Mouse (Mus musculus) monocyte, adult 2 months (primary cell): Measurements from ENCODE around the gene Arl8b.

Source experiments
- DNase-seq, 2 experiments: peaks; one replicate each; pipeline ENCODE4 v3.0.0; 2022; ENCODE audit warnings: low spot score in 2 of 2, low read depth in 1 of 2

Gene Arl8b

DNA sequence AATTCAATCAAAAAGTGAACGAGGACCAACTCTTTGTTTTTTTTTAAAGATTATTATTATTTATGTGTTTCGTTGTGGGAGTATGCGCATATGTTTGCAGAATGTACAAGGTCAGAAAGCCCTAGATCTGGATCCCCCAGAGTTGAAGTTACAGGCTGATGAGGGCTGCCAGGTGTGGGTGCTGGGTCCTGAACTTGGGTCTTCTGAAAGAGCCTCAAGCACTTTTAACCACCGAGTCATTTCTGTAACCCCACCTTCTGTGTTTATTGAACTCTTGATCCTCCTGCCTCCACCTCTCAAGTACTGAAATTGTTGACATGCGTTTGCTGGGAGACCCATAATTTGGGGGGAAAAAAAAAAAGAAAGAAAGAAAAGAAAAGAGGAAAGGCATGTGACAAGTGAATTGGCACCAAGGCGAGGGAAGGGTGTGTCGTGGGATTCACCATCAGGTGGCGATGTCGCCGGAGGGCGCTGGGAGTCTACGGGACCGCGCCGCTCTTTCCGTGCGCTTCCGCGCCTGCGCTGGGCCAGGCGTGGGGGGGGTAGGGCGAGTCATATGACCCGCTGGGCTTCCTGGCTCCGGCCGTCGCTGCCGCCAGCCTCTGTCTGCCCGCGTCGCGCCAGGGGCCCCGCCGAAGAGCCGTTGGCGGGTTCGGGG lies at the start of gene Arl8b:
Gene Arl8b (plus strand): TSS at position 574 of the 658 bp plus-strand sequence.
- DNase-seq: peak; percentile 84 to 92

DNA sequence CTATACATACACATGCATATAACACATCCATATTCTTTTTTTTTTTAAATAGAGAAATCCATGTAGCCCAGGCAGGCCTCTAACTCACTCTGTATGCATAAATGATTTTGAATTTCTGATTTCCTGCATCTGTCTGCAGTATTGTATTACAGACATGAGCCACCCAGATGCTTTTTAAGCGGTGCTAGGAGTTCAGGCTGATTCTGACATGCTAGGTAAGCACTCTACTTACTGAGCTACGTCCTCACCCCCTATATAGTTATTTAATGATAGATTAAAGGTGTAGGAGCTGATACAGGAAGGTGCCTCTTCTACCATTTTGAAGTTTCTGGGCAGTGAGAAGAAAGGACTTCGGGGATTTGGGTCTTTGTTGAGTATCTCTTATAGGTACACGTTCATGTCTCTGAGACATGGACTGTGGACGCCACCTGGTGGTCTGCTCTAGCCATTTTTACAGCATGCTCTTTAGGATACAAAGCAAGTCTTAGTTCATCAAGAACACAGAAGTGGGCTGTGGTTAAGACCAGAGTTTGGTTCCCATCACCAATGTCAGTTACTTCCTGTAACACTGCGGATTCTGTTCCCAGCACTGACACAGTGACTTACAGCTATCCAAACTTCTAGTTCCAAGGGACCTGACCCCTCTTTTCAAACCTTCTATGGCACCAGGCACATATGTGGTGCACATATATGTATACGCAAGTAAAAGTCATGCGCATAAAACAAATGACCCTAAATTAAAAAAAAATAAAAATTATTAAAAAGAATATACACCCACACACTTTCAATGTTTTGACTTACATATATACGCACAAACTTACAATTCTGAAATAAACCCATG lies 46.8 kb upstream of the Arl8b start:
- peak; percentile 24 to 62 for DNase-seq

DNA sequence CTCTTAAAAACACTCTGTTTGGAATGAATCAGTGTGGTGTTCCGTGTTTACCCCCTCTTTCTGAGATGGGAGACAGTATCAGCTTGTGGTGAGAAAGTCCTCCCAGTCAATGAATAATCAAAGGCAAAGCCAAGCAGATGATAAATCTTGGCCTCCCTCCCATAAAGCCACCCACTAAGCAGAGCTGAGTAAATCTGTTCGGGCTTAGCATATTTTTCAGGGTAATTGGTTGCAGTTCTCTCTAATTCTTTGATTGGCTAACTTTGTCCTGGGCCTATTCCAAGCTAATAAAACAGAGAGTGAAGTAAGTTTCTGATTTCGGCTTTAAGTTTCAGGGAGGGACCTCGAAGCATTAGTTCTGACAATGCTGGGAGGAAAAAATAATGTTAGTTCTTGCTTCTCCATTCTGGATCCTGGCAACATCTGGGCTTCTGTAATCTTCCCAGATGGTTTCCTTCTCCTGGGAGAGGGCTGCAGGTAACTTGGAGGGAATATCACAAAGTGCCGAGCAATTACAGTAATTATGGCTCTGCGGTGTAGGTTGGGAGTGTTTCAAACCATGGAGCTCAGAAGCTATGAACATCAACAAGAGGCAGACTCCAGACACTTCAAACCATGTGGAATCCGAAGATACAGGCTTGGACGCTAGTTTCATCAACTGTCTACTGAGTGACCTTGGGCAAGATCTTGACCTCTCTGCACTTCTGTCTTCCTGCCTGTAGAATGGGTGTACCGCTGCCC lies 44.3 kb upstream of the Arl8b start:
- DNase-seq: no peak

DNA sequence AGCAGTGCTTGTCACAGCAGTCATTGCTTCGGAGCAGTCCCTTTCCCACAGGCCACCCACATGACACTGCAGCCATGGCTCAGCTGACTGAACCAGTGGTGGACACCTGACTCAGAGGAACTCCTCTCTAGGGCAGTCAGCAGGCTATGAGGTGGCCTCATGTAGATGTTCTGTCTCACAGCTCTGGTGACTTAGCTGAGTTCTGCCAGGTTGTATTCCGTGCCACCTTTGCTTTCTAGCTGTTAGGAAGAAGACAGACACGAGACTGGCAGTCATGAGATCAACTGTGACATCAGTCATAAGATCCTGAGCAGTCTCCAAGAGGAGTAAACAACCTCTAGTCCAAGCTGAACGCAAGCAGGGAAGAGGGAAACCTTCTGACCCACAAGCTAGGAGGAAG lies 42.3 kb upstream of the Arl8b start:
- DNase-seq: no peak

DNA sequence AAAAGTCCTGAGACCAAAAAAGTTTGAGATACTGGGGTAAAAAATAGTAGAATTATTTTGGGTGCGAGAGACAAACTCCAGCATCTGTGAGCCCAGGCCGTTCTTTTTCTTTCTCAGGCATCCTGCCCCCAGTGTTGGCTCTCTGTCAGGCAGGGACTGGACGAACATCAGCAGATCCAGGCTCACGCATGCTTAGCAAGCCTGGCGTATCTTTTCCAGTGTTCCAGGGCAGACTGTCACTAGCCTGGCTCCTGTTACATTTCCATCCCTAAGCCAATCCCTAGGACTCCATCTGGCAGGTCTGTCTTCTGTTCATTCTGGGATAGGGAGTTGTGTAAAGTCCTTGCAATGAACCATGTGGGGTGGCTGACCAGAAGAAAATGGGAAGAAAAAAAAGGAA lies 39.2 kb upstream of the Arl8b start:
- DNase-seq: no peak

DNA sequence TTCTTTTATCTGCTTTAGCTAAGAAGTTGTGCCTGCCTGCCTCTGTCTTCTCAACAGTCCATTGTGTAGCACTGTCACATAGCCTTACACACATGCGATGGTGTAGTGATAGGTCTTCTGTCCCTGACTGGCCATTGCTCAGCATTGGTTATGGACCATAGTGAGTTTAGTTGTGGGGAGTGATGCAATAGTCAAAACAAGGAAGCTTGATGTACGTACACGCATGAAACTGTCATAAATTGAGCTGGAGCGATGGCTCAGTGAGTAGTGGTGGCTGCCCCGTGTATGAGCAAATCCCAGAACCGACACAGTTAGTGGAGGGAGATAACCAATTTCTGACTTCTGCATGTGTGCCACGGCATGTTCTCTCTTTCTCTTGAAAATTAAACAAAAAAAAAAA lies 31.6 kb upstream of the Arl8b start:
- no peak for DNase-seq

DNA sequence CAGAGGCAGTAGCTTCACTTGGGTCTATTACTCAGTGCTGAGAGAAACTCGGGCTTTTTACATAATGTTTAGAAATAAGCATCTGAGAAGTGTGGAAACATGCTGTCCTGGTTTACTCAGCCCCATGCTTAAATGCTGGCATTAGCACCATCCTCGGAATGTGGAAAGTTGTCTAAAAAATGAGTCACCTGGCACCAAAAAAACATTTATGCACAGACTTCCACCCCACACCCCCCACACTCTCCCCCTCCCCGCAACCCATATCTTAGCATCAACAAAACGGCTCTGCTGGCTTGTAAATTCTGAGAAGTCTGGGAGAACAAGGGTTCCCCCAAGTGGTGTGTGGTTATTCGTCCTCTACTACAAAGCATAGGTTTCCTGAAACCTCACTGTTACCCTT lies 30.5 kb upstream of the Arl8b start:
- no peak for DNase-seq

DNA sequence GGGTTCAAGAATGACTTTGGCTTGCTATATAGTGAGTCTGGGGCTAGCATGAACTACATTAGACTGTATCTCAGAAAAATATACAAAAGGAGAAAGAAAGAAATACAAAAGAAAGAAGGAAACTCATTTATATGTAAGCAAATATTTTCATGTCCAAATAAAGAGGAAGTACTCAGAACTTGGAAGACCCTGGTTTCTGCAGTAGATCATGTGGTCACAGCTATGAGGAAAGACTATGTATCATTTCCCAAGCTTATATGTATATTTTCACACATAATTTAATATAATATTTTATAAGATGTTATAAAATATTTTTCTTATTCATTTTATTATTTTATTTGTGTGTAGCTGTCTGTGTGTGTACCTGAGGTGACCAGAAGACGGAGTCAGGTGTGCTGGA lies 29.4 kb upstream of the Arl8b start:
- DNase-seq: no peak

DNA sequence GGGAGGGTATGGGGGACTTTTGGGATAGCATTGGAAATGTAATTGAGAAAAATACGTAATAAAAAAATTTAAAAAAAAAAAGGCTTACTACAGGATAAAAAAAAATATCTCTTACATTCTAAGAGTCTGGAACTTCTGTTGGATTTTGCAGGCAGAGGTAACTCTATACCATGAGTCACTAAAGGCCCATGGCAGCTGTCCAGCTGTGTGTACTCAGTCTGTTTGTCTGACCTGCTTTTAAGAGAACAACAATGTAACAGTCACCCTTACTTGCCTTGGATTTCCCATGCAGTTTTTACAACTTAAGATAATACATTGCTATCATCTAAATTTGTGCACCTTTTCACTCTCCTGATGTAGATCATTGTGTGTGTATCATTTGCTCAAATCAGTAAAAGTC lies 28.5 kb upstream of the Arl8b start:
- DNase-seq: no peak

DNA sequence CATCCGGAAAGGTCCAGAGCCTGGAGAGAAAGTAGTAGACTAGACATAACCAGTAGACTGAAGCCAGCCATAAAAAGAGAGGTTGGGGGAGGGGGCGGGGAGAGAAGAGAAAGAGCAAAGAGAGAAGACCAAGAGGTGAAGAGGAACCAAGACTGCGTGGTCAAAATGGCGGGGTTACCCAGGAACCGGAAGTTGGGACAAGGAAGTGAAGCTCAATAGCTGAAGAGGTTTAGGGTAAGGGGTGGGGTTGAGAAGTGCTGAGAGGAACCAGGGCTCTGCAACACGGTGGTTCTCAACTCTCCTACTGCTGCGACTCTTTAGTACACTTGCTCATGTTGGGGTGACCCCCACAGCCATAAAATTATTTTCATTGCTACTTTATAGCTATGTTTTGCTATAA lies 27.0 kb upstream of the Arl8b start:
- peak; percentile 15 to 20 for DNase-seq

DNA sequence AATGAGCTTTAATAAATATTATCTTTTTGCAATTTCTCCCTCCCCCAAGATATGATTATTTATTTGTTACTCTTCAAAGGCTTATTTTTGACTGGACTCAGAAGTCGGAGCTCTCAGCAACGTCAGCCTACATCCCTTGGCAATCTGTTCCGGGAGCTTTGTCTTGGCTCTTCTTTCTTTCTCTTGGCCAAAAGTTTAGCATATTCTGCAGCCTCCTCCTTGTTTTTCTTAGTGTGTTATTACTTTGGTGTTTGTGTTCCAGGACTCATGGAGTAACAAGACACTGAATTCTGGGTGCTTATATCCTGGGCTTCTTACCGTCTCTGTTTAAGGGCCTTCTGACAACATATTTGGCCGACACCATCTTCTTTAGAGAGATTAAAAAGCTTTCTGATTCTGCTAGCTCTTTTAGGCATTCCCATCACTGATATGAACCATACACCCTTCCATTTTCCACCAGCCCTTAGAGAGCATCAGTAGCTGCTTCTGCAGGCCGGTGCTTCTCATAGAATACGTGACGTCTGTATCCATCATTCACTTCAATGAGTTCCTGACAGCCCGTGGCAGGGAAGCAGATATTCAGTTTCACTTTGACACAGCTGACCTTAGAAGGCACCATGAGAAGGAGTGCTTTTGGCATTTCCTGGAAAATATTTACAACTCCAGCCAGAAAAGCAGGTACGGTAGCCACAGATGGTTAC lies 23.8 kb upstream of the Arl8b start:
- DNase-seq: no peak

DNA sequence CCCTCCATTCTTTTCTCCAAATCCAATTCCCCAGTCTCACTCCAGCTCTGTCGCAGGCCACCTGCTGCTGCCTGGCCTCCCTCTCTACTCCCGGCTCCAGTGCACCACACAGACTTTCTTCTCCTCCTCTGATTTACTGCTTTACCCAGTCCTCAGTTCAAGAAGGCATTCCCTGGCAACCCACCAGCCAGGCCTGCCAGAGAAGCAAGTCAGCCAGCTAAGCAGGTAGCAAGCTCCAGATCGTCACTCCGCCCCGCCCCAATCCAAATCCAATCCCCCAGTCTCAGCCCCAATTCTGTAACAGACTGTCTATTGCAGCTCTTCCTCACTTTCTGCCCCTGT lies 23.2 kb upstream of the Arl8b start:
- no peak for DNase-seq

DNA sequence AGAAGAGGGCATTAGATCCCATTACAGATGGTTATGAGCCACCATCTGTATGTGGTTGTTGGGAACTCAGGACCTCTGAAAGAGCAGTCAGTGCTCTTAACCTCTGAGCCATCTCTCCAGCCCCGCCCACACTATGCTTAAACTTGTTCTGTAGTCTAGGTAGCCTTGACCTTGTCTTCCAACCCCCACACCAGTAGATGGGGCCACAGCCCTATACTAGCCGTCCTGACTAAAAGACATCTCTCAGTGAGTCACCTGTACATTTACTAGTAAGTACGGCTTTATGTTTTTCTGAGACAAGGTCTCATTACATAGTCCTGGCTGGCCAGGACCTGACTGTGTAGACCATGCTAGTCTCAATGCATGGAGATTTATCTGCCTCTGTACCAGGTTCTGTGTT lies 12.0 kb upstream of the Arl8b start:
- DNase-seq: no peak

DNA sequence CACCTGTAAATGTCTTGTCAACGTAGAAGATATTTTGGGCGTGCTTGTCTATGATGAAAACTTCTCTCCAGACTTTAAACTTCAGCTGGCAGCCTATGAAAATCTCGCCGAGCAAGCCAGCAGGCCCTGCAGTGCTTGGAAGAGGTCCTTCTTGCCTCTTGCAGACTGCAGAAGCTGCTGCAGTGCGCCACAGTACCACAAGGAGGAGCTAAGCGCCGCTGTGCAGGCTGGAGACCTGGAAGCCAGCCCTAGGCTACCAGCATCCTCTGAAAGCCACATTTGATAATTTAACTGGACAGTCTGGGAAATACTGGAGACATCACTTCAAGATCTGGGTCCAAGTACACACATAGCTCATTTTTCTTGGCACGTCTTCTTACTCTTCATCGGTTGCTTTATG lies 10.0 kb upstream of the Arl8b start:
- DNase-seq: peak; percentile 41 to 48

DNA sequence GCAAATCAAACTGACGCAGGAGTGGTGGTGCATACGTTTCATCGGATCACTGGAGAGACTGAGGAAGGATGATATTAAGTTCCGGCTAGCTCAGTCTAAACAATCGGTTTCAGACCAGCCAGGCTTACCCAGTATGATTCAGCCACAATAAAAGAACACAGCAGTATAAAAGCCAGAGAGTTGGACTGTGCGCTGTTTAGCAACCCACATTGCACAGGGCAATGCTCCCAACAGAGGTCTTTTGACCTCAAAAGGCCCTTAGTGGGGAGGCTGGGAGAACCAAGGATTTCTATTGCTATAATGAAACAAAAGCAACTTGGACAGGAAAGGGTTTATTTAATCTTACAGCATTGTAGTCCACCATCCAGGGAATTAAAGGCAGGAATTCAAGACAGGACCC lies 9.4 kb upstream of the Arl8b start:
- no peak for DNase-seq

DNA sequence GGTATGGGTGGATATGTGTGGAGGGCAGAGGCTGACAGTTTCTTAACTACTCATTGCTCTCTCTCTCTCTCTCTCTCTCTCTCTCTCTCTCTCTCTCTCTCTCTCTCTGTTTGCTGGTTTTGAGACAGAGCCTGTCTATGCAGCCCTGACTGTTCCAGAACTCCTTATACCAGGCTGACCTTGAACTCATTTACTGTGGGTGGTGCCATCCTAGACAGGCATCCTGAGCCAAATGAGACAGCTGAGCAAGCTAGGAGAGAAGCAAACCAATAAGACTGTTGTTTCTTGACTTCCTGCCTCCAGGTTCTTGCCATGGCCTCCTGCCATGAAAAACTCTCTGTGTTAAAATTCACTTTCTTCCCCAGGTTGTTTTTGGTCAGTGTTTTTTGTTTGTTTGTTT lies 6.6 kb upstream of the Arl8b start:
- no peak for DNase-seq

DNA sequence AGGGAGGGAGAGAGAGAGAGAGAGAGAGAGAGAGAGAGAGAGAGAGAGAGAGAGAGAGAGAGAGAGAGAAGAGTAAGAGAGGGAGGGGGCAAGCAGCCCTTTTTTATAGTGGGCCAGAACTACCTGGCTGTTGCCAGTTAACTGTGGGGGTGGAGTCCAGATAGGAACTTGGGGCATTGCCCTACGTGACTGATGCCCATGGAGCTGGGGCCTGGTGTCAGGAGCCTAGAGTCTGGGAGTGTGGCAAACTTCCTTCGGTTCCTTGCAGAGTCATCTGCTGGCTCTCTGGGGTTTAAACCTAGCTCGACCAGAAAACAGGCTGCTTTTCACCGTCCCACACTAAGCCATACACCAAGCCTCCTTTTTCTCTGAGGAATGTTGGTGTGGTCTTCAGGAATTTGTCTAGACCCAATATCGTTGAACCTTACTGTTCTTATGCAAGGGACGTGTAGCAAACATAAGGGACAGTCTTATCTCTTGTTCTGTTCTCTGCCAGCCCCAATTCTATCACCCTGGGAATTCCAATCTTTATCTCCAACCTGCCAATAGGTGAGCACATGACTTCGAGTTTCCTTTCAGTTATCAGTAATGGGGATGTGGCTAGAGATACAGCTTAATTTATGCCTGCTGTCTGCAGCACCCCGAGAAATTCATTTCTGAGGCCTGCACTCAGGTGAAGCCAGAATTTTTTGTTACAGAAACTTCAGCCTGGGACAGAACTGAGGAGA lies 5.2 kb upstream of the Arl8b start:
- DNase-seq: no peak

DNA sequence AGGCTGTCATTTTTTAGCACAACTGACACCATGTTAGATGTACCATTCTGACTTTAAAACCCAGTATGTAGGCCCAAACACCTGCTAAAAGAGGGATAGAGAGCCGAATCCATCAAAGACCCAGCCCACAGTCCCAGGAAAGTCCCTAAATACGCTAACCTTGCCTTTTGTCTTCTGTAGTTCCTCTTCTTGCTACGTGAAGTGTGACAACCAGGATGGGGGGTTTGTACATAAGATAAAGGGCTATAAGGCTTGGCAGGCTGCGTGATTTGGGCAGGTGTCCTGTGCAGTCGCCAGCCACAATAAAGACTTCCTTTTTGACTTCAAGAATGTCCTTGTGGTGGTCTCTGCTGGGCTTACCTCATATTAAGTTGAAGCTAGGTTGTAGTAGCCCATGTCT lies 4.5 kb upstream of the Arl8b start:
- no peak for DNase-seq

DNA sequence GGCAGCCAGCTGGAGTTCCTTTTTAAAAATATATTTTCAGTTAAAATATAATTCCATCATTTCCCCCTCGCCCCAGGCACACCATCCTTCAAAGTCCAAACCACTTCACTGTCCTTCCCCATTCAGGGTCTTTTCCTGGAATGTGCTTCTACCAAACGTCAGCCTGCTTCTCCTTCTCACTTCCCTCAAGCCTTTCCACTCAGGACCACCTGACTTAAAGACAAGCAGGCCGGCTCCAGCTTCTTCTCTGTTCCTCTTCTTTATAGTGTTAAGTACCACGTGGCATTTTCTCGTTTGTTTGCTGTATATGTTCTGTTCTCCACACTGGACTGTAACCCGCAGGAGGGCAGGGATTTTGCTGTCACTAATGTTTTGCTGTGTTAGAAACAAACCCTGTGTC lies 1.0 kb upstream of the Arl8b start:
- DNase-seq: peak; percentile 23 to 63

DNA sequence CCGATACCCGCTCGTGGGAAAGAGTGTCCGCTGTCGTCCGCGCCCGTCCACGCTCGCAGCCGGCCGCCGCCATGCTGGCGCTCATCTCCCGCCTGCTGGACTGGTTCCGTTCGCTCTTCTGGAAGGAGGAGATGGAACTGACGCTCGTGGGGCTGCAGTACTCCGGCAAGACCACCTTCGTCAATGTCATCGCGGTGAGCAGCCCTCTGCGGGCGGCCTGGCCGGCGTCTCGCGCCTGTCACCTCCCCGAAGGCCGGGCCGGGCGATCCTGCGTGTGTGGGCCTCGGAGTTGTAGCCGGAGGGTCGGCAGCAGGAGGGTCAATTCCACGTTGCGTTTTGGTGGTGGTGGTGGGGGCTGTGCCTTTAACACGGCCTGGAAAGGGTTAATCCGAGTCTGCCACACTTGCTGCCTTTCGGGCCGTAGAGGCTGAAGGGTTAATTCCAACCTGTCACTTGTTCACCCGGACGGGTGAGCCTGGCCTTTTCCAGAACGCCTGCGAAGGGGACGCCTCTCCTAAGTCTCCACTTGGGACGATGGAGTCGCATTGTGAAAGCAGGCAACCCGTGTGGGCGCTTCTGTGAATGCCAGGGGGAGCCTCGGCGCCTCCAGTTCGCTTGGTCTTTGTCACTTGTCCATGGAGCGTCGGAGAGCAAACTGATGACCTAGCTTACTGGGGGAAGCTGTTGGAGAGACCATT lies 434 bp downstream of the Arl8b start:
- DNase-seq: no peak
